Mouse (Mus musculus): ENCODE measurements around the gene Grm7. TPM values are rescaled to one million over a fixed set of nuclear protein-coding genes. Genes with fewer than 3 reads are reported as not detected.

Grm7 gene
- total RNA-seq (2015) (not detected in 2 replicates), total RNA-seq (2017) (not detected in 2 replicates)

DNA sequence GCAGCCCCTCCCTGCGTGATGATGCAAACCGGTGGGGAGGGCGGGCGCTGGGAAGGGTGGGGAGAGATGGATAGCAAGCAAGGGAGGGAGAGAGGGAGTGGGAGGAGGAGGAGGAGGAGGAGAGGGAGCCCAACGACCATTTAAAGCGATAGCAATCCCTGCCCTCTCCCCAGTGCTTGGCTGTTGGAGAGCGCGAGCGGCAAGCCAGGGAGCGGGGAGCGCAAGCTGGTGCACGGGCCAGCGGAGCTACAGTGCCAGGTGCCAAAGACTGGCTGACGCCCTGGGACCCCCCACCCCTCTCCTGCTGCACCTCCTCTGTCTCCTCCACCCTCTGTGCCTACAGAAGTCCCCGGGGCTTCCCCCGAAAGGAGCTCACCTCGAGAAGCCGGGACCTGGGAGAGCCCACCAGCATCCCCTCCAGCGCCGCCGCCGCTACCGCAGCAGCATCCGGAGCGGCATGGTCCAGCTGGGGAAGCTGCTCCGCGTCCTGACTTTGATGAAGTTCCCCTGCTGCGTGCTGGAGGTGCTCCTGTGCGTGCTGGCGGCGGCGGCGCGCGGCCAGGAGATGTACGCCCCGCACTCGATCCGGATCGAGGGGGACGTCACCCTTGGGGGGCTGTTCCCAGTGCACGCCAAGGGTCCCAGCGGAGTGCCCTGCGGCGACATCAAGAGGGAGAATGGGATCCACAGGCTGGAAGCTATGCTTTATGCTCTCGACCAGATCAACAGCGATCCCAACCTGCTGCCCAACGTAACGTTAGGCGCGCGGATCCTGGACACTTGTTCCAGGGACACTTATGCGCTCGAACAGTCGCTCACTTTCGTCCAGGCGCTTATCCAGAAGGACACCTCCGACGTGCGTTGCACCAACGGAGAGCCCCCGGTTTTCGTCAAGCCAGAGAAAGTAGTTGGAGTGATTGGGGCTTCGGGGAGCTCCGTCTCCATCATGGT is at the start of gene Grm7:
Gene Grm7 (plus strand): TSS at position 171 of the 951 bp plus-strand sequence.
- no peak for ATAC-seq (replicated peaks; ENCODE audit: poor library complexity)

DNA sequence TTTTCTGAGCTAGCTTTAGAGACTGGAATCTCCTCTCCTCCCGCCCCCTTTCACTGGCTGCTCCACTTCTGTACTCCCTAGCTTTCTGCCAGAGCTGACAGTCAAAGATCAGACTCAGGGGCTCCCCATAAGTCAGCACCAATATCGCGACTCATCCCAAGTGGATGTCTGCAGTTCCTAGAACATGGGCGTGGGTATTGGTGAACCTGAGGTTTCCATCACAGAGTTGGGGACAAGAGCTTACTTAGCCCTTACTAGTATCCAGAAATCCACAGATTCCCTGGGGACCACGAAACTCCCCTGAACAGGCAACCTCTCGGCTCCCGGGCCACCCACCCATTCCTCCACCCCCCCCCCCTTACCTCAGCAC is 355 bp upstream of the Grm7 start:
- no peak for ATAC-seq (replicated peaks; ENCODE audit: poor library complexity)

DNA sequence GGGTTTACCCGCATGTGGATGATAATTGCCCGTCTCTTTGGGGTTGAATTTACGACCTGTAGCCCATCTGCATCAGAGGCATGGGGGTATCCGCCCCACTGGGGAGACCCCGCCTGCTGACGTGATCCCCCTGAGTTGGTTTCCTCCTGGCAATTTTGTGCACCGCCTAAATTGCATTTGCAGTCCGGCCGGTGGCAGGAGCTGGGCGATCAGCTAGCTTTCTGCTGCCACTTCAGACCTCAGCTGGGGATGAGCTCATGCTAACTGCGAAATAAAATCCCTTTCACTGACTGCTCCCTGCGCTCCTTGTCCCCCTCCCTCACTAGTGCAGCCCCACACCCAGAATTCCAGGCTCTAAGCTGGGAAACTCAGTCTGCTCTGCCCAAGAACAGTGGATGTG is 1.5 kb downstream of the Grm7 start:
- no peak for ATAC-seq (replicated peaks; ENCODE audit: poor library complexity)

DNA sequence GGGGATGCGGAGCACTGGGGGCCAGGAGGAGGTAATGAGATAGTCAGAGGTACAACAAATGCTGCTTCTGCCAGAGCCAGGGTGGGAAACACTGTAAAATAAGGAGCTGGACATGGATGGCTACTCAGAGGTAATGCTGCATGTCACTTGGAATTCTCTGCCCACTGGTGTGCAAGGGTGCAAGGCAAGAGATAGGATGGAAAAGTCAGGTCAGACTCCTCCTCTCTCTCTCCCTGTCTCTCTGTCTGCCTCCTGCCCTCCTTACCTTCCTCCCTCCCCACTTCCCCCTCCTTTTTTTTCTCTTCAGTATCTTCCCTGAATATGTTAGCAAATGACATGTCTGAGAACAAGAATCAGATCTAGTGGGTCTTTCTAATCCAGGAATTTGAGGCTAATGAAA is 3.8 kb downstream of the Grm7 start:
- no peak for ATAC-seq (replicated peaks; ENCODE audit: poor library complexity)

DNA sequence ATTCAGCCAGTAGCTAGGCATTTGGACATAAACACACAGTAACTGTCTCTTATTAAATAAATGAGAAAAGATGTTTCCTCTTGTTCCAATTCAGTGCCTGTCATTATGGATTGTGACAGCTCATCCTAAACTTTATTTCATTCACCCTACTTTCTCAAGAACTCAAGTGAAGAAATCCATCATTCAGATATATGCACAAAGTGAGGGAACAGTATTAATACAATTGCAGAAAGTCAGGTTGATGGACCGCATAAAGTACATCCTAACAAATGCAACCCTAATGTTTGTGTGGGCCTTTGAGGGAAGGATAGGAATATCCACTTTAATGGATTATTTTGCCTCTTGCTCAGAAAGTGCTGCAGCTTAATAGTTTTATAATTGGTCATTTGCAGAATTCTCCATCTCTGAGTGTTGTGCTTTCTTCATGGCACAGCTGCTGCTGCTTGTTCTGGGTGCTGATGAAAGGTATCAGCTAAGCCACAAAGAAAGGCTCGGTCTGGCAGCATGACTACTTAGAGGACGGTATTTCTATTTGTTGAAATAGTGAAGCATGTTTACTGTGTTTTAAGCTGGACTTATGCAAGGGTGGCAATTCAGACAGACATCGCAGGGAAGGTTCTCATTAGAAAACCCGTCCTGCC is 8.1 kb downstream of the Grm7 start:
- ATAC-seq (replicated peaks; ENCODE audit: poor library complexity): no peak

DNA sequence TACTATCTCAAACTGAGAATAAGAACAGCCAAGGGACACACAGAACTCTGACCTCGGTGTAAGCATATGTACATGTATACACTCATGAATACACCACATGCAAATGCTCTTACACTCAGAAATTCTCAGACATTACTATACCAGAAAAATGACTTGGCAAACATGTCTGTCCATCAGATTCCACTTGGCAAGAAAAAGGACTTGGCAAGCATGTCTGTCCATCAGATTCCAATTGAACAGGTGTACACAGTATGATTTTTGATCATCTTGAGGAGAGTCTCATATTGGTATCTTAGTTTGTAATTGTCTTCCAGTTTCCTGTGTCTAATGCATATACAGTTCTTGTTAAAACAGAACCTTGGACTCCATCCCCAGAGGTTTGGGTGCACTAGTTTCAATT is 19.1 kb downstream of the Grm7 start:
- ATAC-seq (replicated peaks; ENCODE audit: poor library complexity): no peak

DNA sequence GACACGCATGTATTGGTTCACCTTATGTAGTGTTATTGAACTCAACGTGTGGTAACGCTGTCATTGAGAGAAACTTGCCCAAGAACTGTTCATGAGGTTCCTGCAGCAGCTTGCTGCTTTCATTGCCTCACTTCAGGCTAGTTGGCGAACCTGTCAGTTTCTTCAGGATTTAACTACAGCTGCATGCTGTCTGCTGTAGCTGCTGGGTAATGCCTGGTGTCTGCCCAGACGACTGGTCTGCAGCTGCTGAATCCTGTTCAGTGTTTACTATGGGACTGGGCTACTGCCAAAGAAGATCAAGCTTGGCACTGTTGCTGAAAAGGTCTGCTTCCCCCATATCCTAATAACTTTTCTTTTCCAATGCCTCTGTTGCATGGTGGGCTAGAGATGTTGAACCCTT is 23.1 kb downstream of the Grm7 start:
- ATAC-seq (replicated peaks; ENCODE audit: poor library complexity): no peak

DNA sequence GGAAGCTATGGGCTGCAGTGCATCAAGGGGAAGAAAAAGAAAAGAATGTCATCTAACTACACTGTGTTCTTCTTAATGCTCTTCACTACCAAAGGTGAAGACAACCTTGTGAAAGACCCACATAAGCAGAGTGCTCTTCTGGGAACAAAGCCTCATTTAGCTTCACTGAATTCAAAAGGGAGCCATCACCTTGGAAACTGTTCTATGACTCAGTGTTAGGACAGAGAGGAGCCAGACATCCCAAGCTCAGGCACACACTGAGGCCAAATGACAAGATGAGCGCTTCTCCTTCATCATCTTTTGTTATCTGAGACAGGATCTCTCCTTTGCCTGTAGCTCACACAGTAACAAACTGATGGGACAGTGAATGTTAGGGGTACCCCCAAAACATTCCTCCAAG is 45.6 kb downstream of the Grm7 start:
- no peak for ATAC-seq (replicated peaks; ENCODE audit: poor library complexity)

DNA sequence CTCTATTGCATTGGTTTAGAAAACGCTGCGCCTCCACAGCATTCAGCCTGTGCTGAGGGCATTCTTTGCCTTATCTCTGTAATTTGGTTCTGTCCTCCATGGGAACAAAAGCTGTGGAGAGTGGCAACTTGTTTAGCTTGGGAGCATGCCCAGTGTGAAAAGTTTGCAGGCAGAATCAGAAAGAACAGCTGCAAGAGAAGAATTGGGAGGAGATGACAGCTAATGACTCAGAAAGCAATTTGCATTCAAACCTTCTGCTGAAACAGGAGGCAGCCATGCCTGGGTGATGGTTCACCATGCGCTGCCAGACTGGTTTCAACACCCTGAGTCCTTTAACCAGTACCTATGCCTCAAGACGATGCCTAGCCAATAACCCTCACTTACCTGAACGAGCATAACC is 64.4 kb downstream of the Grm7 start:
- no peak for ATAC-seq (replicated peaks; ENCODE audit: poor library complexity)

DNA sequence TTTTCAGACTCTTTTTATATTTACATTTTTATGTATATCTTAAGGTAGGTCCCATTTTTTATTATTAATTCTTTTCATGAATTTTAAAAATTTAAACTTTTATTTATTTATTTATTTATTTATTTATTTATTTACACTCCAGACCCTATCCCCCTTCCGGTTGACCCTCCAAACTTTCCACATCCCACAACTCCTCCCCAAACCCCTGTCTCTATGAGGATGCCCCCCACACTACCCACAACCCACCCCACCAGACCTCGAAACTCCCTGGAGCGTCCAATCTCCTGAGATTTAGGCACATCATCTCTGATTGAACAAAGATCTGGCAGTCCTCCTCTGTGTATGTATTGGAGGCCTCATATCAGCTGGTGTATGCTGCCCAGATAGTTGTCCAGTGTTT is 69.6 kb downstream of the Grm7 start:
- ATAC-seq (replicated peaks; ENCODE audit: poor library complexity): no peak

DNA sequence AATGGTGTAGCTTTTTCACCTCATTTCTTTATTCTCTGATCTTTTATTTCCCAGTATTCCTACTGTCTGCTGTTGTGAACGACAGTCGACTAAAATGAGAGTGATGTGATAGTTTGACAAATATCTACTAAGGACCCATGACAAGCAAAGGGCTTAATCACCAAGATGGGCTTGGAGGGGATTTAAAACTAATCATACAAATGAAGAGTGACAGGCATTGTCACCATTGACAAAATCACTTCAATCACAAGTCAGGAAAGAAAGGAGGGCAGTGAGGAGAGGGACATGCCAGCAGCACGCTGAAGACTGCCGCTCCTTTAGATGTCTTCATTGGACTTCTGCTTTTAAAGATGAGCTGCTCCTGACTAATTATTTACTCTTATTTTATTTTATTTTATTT is 78.0 kb downstream of the Grm7 start:
- ATAC-seq (replicated peaks; ENCODE audit: poor library complexity): no peak

DNA sequence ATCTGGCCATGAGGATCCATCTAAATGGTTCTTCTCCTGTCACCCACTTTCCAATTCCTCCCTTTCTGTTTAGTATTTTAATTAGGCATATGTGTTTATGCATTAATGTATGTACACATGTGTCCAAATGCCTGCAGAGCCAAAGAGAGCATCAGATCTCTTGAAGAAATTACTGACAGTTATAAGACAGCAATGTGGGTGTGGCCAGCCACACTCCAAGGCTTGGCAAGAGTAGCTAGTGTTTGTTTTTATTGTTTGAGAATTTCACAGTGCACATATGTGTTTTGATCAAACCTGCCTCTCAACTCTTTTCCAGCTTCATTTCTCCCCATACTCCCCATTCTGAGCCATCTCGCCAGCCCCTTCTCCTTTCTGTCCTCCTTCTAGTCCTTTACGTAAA is 88.5 kb downstream of the Grm7 start:
- ATAC-seq (replicated peaks; ENCODE audit: poor library complexity): no peak

DNA sequence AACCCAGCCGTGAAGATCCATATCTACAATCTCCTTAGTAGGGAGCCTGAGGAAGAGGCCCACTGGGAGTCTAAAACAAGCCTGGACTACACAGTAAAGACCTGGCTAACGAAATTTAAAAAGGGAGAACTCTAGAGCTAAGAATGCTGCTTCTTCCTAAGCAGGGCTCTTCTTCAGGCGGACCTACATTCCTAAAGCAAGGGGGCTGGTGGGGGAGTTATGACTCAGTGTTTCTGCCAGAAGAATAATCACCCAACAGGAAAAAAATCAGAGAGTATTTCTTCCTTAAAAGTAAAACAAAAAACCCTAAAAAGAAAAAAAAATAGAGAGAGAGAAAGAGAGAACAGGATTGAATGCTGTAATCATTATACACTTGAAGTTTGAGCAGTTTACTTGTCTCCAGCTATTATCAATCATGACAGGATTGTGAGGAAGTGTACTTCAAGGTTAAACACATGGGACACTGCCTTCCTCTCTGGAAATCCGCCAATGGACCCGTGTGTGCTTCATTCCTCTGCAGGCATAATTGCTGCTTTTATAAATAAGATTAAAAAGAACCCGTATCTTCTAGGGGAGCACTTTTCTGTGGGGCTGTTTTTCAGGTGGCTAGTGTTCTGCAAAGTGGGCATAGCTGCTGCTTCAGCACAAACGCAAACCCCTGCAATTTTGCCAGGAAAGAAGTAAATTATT is 98.7 kb downstream of the Grm7 start:
- no peak for ATAC-seq (replicated peaks; ENCODE audit: poor library complexity)

DNA sequence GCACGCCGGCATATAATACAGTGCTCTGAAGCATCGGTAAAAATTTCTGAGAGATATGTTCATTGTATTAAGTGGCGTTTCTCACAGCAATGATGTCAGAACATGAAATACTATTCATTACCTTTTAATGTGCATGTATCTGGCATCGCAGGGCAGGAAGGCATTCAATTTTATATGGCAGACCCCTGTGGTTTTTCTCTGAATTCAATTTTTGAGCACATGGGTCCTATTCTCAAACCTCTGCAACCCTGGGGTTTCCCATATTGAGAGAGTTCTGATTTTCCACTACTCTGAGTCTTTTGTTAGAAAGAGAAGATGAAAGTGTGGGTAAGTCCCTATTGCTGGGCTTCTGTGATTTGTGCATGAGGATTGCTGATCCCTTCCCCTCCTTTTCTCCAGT is 110.5 kb downstream of the Grm7 start:
- no peak for ATAC-seq (replicated peaks; ENCODE audit: poor library complexity)

DNA sequence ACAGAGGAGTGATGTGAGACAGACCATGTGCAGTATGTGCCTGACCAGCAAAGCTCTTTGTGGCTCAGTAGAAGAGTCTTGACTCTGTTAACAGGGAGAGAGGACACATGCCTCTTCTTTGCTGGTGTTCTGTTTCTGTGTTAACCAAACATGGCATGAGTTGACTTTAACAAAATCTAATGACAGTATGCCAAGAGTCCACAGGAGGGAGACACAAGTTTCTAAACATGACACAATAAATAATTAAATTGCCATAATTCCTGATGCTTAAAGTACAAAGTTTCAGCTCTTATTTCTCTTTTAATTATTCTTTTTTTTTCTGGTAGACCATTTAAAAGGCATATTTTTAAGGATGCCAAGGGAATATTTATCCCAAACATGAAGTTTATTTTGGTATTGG is 124.2 kb downstream of the Grm7 start:
- no peak for ATAC-seq (replicated peaks; ENCODE audit: poor library complexity)

DNA sequence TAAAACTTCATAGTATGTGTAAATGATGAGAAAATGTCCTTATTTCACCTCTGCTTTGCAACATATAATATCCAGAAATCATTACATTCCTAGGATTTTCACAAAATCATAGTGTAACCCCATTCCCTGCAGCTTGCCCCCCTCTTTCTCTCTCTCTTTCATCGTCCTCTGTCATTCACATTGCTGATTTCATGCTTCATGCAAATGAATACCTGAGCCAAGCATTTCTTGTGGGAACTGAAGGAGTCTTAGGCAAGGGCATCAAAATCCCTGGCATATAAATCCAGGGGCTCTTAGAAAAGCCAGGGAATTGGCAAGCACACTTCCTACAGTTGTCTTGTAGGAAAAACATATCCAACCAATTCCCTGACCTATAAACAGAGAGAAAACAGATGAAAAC is 127.3 kb downstream of the Grm7 start:
- ATAC-seq (replicated peaks; ENCODE audit: poor library complexity): no peak

DNA sequence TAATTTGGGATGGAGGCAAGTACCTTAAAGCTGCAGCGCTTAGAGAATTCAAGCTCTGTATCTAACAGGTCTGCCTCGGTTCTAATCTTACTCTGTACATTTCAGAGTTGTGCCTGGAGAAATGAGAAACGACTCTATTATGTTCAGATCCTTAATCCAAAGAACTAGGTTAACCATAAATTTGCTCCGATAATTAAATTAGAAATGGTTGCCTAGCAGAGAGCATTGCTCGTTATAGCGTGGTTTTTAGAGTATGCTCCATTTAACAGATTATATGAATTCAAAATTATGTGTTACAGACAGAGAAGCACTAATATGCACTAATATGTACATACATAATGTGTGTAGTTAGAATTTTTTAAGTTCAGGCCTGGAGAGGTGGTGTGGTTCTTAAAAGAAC is 130.7 kb downstream of the Grm7 start:
- ATAC-seq (replicated peaks; ENCODE audit: poor library complexity): no peak

DNA sequence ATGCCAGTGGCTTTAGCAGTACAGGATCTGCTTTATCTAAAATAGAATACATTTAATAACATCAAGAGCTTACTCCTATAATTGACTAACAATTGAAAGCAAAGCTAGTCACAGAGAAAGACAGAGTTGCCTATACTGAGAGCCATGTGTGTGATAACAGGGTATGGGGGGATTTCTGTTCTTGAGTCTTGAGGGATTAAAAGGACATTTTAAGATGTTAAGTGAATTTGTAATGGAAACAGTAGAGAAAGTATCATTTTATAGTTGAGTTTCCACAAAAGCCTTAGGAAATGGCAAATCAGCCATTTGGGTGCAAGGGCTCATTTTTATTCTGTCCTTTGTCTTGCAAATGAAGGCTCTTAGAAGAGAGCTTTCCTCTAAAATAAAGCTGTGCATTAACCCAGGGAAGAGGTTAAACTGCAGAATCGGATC is 140.1 kb downstream of the Grm7 start:
- no peak for ATAC-seq (replicated peaks; ENCODE audit: poor library complexity)

DNA sequence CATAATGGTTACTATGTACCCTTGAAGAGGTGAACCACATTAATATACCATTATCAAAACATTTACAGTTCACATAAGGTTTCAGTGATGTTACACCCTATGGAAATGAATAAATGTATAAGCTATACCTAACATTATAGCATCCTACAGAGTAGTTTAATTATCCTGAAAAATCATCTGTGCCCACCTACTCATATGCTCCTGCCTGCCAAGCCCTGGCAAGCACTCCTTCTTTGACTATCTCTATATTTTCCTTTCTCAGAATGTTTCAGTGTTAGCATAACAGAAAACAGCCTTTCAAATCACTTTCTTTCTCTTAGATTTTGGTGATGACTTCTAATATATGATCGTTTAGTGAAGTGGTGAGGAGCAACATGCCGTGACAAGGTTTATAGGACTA is 147.3 kb downstream of the Grm7 start:
- no peak for ATAC-seq (replicated peaks; ENCODE audit: poor library complexity)

DNA sequence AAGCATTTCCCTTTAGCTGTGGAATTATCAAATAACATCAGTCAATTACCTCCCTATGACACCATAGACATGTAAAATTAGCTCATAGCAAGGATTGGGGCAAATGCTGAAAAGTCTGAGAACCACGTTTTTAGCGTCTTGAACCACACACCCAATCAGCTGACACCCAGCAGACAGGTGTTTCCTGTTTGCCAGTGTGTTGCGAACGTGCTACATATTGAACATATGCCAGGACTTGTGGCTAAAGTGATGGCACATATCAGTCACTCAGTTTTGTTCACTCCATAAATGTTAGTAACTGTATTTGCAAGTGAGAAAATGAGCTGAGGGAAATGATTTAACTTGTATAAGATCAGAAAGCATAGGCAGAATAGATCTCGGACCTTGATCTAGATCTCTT is 162.1 kb downstream of the Grm7 start:
- 0 out of 2 replicates have a peak, but pooled peaks have one; percentile 23 for ATAC-seq (replicated peaks; ENCODE audit: poor library complexity)

DNA sequence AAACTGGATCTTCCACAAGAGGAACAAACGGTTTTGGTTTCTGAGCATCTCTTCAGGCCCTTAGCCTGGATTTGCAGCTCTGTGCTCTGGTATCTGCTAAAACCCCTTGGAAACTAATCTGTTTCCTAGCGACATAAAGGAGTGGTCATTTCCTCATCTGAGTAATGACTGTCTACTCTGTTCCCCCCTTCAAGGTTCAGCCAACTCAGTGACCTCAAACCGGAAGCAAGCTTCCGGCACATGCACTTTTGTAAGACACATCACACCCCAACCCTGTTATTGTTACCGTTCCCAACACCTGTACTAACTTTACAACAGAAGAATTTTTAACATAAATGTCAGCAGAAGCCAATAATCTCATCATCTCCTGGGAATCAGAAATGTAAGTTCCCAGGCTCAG is 166.8 kb downstream of the Grm7 start:
- 0 out of 2 replicates have a peak, but pooled peaks have one; percentile 29 for ATAC-seq (replicated peaks; ENCODE audit: poor library complexity)

DNA sequence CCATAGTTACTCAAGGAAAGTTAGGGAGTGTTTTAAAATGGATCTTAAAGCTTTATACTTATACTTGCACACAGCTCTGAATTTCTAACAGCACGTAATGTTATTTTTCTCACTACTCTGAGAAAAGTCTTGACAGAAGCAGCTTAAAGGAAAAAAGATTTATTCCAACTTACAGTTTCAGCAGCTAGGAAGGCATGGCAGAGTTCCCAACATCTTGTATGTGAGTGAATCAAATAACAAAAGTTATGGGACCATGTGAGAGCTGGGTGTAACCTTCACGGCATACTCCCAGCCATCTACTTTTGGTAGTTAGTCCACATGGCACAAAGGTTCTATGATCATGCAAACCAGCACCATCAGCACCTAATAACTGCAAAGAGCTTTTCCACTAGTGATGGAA is 172.9 kb downstream of the Grm7 start:
- no peak for ATAC-seq (replicated peaks; ENCODE audit: poor library complexity)

All from megakaryocyte progenitor cell, adult 5-6 weeks (primary cell).